Mouse (Mus musculus) embryo, embryonic 11 days (tissue): Measurements from ENCODE around the gene Zfp740.
"Not testable (repeated sequence)": the region's sequence is repeated elsewhere in the genome, so short reads cannot be mapped to it uniquely, and the experiment has no call there.

ENCODE experiments used
- DNase-seq: peaks from one replicate; pipeline ENCODE4 v3.0.0-alpha.2; 2015

Zfp740 gene

DNA sequence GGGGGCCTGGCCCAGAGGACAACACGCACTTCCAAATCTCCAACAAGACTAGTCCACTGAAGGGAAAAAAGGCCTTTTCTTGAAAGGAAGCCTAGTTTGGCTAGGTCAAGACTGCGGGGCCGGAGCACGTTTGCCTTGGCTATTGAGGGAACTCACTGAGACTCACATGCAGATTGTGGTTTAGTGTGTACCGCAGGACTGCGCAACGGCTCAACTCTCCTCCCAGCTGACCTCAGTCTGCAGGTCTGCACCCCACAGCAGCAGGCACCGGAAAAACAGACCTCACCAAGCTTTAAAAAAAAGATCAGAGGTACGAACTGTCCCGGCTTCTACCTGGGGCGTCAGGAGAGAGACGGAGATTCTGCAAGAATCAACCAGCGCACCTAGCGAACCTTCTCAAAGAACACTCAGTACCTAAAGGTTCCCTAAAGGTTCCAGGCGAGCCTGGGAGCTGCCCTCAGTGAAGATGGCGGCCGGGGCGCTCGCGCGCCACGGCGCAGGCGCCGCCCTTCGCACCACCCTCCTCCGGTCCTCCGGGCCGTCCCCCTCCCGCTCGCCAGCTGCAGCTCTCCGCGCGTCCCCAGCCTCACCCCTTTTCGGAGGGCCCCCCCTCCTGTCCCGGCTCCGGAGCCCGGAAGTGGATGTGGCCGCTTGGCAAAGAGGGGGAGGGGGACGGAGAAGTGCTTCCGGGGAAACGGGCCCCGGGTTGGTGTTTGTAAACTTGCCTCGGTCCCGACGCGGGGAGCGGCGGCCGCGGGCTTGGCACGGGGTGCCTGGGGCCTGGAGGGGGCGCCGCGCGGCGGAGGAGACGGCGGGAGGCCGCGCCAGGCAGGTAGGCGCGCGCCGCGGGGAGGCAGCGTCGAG is at the start of gene Zfp740:
Zfp740 (plus strand) TSS at position 279 of the 864 bp plus-strand sequence.
- peak; percentile 98 for DNase-seq

DNA sequence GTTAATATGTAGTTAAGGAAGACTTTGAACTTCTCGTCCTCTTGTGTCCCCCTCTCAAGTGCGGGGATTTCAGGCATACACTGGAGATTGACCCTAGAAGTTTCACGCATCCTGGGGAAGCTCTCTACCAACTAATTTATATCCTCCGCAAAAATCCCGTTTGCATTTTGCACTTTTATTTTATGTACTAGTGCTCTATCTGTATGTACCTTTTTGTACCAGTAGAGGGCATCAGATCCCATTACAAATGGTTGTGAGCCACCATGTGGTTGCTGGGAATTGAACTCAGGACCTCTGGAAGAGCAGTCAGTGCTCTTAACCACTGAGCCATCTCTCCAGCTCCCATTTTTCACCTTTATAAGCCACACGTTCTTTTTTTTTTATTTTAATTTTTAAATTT is 48.0 kb upstream of the Zfp740 start:
- DNase-seq = not testable (repeated sequence)

DNA sequence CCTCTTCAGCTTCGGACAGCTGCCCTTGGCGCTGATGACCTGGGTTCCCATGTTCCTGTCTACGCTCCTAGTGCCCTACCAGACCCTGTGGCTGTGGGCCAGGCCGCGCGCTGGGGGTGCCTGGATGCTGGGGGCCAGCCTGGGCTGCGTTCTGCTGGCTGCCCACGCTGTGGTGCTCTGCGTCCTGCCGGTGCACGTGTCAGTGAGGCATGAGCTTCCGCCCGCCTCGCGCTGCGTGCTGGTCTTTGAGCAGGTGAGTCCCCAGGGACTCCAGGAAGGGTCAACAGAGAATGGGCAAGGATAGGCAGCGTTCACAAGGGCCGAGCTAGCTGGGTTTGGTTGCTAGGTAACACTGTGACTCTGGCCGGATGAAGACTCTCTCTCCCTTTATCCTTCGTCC is 46.2 kb upstream of the Zfp740 start:
- peak; percentile 56 for DNase-seq

GRCm38 (mm10) chr15:102160415-102161060 is 42.5 kb upstream of the Zfp740 start:
- no peak for DNase-seq

GRCm38 (mm10) chr15:102163900-102164693 is 39.0 kb upstream of the Zfp740 start:
- no peak for DNase-seq

- no peak for DNase-seq
These were observed 37.5 kb upstream of the Zfp740 start for GRCm38 (mm10) chr15:102165468-102166100.

DNA sequence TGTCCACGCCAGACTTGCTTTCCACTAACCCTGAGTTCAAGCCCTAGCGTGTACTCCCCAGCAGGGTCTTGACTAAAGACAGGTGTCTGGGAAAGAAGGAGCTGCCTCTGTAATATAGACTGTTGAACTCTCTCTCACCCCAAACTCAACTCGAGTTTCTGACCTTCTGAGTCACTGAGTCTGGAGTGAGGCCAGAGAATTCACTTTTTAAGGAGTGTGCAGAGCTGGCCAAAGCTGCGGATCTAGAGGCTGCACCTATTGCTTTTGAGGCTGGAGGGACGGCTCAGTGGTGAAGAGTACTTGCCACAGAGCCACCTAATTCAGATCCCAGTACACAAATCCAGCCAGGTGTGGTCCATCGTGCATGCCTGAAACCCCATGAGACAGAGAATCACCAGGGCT is 35.4 kb upstream of the Zfp740 start:
- peak; percentile 59 for DNase-seq

DNA sequence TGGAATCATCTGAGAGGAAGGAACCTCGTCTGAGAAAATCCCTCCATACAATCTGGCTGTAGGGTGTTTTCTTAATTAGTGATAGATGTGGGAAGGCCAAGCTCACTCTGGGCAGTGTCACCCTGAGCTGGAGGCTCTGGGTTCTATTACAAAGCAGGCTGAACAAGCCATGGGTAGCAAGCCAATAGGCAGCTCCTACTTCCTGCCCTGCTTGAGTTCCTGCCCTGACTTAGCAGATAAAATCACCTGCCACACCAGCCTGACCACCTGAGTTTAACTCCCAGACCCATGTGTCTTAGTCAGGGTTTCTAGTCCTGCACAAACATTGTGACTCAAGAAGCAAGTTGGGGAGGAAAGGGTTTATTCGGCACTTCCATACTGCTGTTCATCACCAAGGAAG is 34.0 kb upstream of the Zfp740 start:
- no peak for DNase-seq

- no peak for DNase-seq
These were observed 29.5 kb upstream of the Zfp740 start for GRCm38 (mm10) chr15:102173581-102173980.

- DNase-seq = no peak
These were observed 27.2 kb upstream of the Zfp740 start for GRCm38 (mm10) chr15:102175736-102176319.

- no peak for DNase-seq
These were observed 26.3 kb upstream of the Zfp740 start for GRCm38 (mm10) chr15:102176571-102177316.

GRCm38 (mm10) chr15:102177417-102177816 is 25.6 kb upstream of the Zfp740 start:
- no peak for DNase-seq

GRCm38 (mm10) chr15:102178279-102178678 is 24.8 kb upstream of the Zfp740 start:
- peak; percentile 69 for DNase-seq

- DNase-seq = no peak
These were observed 23.9 kb upstream of the Zfp740 start for GRCm38 (mm10) chr15:102179106-102179505.

GRCm38 (mm10) chr15:102179924-102180323 is 23.1 kb upstream of the Zfp740 start:
- DNase-seq = no peak

- DNase-seq = no peak
These were observed 20.0 kb upstream of the Zfp740 start for GRCm38 (mm10) chr15:102183076-102183475.

DNA sequence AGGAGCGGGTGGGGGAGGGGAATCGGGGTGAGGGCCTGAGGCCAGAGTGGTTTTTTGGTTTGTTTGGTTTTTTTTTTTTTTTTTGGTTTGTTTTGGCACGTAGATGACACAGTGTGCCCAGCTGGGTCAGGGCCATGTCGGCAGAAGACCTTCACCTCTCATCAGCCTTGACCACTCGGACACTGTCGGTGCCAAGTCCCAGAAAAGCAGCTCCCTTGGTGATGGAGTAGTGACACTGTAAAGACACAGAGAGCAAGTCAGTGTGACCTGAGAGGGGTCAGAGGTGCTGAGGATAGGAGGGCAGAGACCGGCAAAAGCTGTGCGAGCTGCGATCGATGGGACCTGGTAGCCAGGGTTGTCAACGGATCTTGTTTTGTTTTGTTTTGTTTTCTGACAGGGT is 16.8 kb upstream of the Zfp740 start:
- DNase-seq = no peak

DNA sequence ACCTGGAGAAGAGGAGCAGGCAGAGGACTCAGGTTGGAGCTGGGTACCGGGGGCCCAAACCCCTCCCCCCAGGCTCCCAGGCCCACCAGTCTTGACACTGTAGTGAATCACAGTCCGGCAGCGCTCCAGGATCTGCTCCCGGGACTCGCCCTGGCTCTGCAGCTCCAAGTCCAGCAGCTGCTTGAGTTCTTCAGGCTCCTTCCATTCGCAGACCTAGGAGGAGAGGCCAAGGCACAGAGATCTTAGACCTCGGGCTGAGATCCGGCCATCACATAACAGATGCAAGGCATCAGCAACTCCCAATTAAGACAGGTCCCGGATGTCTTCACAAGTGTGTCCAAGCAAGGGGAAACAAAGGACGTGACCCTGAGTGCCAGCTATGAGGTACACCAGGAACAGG is 15.0 kb upstream of the Zfp740 start:
- no peak for DNase-seq

- DNase-seq = no peak
These were observed 14.2 kb upstream of the Zfp740 start for GRCm38 (mm10) chr15:102188883-102189282.

- DNase-seq = no peak
These were observed 11.3 kb upstream of the Zfp740 start for GRCm38 (mm10) chr15:102191699-102192098.

GRCm38 (mm10) chr15:102192271-102192812 is 10.7 kb upstream of the Zfp740 start:
- no peak for DNase-seq
